Mouse (Mus musculus): ENCODE results near the gene Pfdn6. TPM values are rescaled to one million over a fixed set of nuclear protein-coding genes. Genes with fewer than 3 reads are reported as not detected.

Pfdn6 gene
- polyA plus RNA-seq, 1 experiment = 54.1 TPM

DNA sequence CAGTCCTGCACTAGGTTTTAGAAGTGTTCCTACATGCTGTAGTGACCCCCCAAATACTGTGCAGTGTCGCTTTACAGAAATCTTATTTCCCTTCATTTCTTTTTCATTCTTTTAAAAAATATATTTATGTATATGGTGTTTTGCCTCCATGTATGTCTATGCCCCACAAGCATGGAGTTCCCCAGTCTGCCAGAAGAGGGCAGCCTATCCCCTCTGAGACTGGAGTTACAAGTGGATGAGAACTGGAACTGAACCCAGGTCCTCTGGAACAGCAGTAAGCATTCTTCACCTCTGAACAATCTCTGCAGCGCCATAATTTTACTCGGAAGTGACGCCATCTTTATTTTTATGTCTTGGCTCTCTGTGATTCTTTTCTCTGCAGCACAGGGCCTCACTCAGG, 29.3 kb upstream of the Pfdn6 start:
- TF ChIP-seq POLR2A (IDR thresholded peaks at IDR 0.05; ENCODE audit: borderline replicate concordance, low read depth, low read length) = no peak
- no peak for TF ChIP-seq CTCF (IDR thresholded peaks at IDR 0.05; ENCODE audit: low read depth, low read length)
- no peak overlapping the region for H3K4me3 ChIP-seq (ENCODE audit: insufficient read depth, low read length)
- no peak overlapping the region for H3K27ac ChIP-seq (ENCODE audit: insufficient read depth, low read depth, low read length)
- H3K4me1 ChIP-seq (ENCODE audit: control insufficient read depth, insufficient read depth, low read length) = peaks cover 17% of the 10 kb centered on the region

DNA sequence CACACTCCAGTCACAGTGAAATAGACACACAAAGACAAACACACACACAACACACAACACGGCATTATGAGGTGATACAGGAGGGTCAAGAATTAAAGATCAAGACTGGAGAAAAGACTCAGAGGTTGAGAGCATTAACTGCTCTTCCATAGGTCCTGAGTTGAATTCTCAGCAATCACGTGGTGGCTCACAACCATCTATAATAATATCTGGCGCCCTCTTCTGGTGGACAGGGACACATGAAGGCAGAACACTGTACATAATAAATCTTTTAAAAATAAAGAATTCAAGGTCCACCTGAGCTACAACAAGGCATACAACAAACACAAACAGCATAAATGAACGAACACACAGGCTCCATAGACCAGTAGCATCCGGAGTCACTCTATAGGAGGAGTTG, 28.8 kb upstream of the Pfdn6 start:
- peaks cover 17% of the 10 kb centered on the region for H3K4me1 ChIP-seq (ENCODE audit: control insufficient read depth, insufficient read depth, low read length)
- no peak overlapping the region for H3K27ac ChIP-seq (ENCODE audit: insufficient read depth, low read depth, low read length)
- TF ChIP-seq POLR2A (IDR thresholded peaks at IDR 0.05; ENCODE audit: borderline replicate concordance, low read depth, low read length) (no peak), CTCF (IDR thresholded peaks at IDR 0.05; ENCODE audit: low read depth, low read length) (no peak)
- no peak overlapping the region for H3K4me3 ChIP-seq (ENCODE audit: insufficient read depth, low read length)

GRCm38 (mm10) chr17:33968489-33968888, 28.3 kb upstream of the Pfdn6 start:
- Histone ChIP-seq H3K27ac (ENCODE audit: insufficient read depth, low read depth, low read length) (no peak overlapping the region), H3K4me1 (ENCODE audit: control insufficient read depth, insufficient read depth, low read length) (peaks cover 14% of the 10 kb centered on the region), H3K4me3 (ENCODE audit: insufficient read depth, low read length) (no peak overlapping the region)
- TF ChIP-seq CTCF (IDR thresholded peaks at IDR 0.05; ENCODE audit: low read depth, low read length) = peak; percentile 71
- TF ChIP-seq POLR2A (IDR thresholded peaks at IDR 0.05; ENCODE audit: borderline replicate concordance, low read depth, low read length) = no peak

- Histone ChIP-seq H3K4me1 (ENCODE audit: control insufficient read depth, insufficient read depth, low read length) (0 out of 2 replicates have a peak, but pooled peaks cover 2% of the 10 kb centered on the region), H3K4me3 (ENCODE audit: insufficient read depth, low read length) (no peak overlapping the region), H3K27ac (ENCODE audit: insufficient read depth, low read depth, low read length) (no peak overlapping the region)
- no peak for TF ChIP-seq CTCF (IDR thresholded peaks at IDR 0.05; ENCODE audit: low read depth, low read length)
- TF ChIP-seq POLR2A (IDR thresholded peaks at IDR 0.05; ENCODE audit: borderline replicate concordance, low read depth, low read length) = no peak
Measured at GRCm38 (mm10) chr17:33965846-33966550, 25.9 kb upstream of the Pfdn6 start.

- TF ChIP-seq POLR2A (IDR thresholded peaks at IDR 0.05; ENCODE audit: borderline replicate concordance, low read depth, low read length) (no peak), CTCF (IDR thresholded peaks at IDR 0.05; ENCODE audit: low read depth, low read length) (no peak)
- no peak overlapping the region for H3K4me3 ChIP-seq (ENCODE audit: insufficient read depth, low read length)
- no peak overlapping the region for H3K27ac ChIP-seq (ENCODE audit: insufficient read depth, low read depth, low read length)
- H3K4me1 ChIP-seq (ENCODE audit: control insufficient read depth, insufficient read depth, low read length) = 0 out of 2 replicates have a peak, but pooled peaks cover 2% of the 10 kb centered on the region
Measured at GRCm38 (mm10) chr17:33965082-33965845, 25.1 kb upstream of the Pfdn6 start.

DNA sequence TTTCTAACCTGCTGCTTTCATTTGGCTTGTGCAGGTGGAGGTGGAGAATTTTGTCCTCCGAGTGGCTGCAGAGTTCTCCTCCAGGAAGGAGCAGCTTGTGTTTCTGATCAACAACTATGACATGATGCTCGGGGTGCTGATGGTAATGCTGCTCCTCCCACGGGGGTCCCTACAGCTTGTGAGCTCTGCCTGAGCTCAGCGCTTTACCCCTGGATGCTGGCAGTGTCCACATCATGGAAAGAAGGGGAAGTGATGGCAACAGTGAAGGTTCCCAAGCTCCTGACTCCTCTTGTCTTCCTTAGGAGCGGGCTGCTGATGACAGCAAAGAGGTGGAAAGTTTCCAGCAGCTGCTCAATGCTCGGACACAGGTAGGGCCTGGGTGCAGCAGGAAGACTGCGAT, 22.7 kb upstream of the Pfdn6 start:
- Histone ChIP-seq H3K4me1 (ENCODE audit: control insufficient read depth, insufficient read depth, low read length) (no peaks in the 10 kb centered on the region), H3K27ac (ENCODE audit: insufficient read depth, low read depth, low read length) (no peak overlapping the region), H3K4me3 (ENCODE audit: insufficient read depth, low read length) (no peak overlapping the region)
- TF ChIP-seq CTCF (IDR thresholded peaks at IDR 0.05; ENCODE audit: low read depth, low read length) (no peak), POLR2A (IDR thresholded peaks at IDR 0.05; ENCODE audit: borderline replicate concordance, low read depth, low read length) (no peak)

GRCm38 (mm10) chr17:33959948-33960347, 19.8 kb upstream of the Pfdn6 start:
- Histone ChIP-seq H3K4me3 (ENCODE audit: insufficient read depth, low read length) (no peak overlapping the region), H3K27ac (ENCODE audit: insufficient read depth, low read depth, low read length) (no peak overlapping the region), H3K4me1 (ENCODE audit: control insufficient read depth, insufficient read depth, low read length) (no peaks in the 10 kb centered on the region)
- TF ChIP-seq CTCF (IDR thresholded peaks at IDR 0.05; ENCODE audit: low read depth, low read length) = no peak
- TF ChIP-seq POLR2A (IDR thresholded peaks at IDR 0.05; ENCODE audit: borderline replicate concordance, low read depth, low read length) = no peak

DNA sequence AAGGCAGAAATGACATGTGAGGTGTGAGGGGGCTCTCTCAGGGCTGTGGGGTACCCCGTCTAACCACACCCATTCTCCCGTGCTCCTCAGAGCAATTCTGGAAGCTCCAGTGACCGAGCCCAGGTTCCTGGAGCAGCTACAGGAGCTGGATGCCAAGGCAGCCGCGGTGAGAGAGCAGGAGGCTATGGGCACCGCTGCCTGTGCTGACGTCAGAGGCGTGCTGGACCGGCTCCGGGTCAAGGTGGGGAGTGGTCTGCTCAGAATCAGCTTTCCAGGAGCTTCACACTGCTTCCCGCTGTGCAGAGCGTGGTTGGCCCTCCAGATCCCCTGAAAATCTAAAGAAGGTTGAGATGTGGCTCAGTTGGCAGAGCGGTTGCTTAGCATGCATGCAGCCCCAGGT, 19.0 kb upstream of the Pfdn6 start:
- Histone ChIP-seq H3K4me3 (ENCODE audit: insufficient read depth, low read length) (no peak overlapping the region), H3K27ac (ENCODE audit: insufficient read depth, low read depth, low read length) (no peak overlapping the region), H3K4me1 (ENCODE audit: control insufficient read depth, insufficient read depth, low read length) (no peaks in the 10 kb centered on the region)
- TF ChIP-seq POLR2A (IDR thresholded peaks at IDR 0.05; ENCODE audit: borderline replicate concordance, low read depth, low read length) (no peak), CTCF (IDR thresholded peaks at IDR 0.05; ENCODE audit: low read depth, low read length) (no peak)

- TF ChIP-seq CTCF (IDR thresholded peaks at IDR 0.05; ENCODE audit: low read depth, low read length) = no peak
- no peak for TF ChIP-seq POLR2A (IDR thresholded peaks at IDR 0.05; ENCODE audit: borderline replicate concordance, low read depth, low read length)
- Histone ChIP-seq H3K27ac (ENCODE audit: insufficient read depth, low read depth, low read length) (no peak overlapping the region), H3K4me1 (ENCODE audit: control insufficient read depth, insufficient read depth, low read length) (peaks cover 2% of the 10 kb centered on the region; the same call in 1 of the 2 replicates), H3K4me3 (ENCODE audit: insufficient read depth, low read length) (no peak overlapping the region)
Measured at GRCm38 (mm10) chr17:33958451-33958850, 18.3 kb upstream of the Pfdn6 start.

DNA sequence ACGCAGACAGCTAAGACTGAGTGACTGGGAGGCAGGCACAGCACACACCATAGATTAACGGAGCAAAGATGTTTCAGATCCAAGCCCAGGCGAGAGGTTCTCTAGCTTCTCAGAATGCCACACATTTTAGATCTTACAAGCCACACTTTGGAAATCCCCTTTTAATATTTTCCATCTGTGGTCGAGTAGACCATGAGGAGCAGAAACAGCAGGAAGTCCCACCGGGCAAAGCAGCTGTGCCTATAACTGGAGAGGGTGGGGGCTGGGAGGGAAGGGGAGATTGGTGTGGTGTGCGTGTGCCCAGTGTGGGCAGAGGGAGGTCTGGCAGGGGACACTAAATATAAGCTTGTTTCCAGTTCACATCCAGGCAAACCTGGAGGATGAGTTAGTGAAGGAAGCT, 17.4 kb upstream of the Pfdn6 start:
- TF ChIP-seq POLR2A (IDR thresholded peaks at IDR 0.05; ENCODE audit: borderline replicate concordance, low read depth, low read length) (no peak), CTCF (IDR thresholded peaks at IDR 0.05; ENCODE audit: low read depth, low read length) (no peak)
- Histone ChIP-seq H3K4me1 (ENCODE audit: control insufficient read depth, insufficient read depth, low read length) (peaks cover 4% of the 10 kb centered on the region; the same call in 1 of the 2 replicates), H3K4me3 (ENCODE audit: insufficient read depth, low read length) (no peak overlapping the region), H3K27ac (ENCODE audit: insufficient read depth, low read depth, low read length) (no peak overlapping the region)
